Mouse (Mus musculus) liver, embryonic 13.5 days (tissue): Measurements from ENCODE around the gene 4933407L21Rik. TPM values are rescaled to one million over a fixed set of nuclear protein-coding genes. Genes with fewer than 3 reads are reported as not detected.

ENCODE experiments used
- ATAC-seq: fragments of 200-750 bp; cut with Nextera tagmentation; 2 replicates; pipeline ENCODE4 v1.8.0; 2017; ENCODE audit warnings: low read depth, mild to moderate bottlenecking, moderate number of reproducible peaks, moderate library complexity
- DNase-seq: peaks from one replicate; pipeline ENCODE4 v3.0.0; 2022
- H3K27ac ChIP-seq: fragments of 300-500 bp; sonication (generic); 2 replicates; pipeline ENCODE4 v1.5.1; 2015; ENCODE audit warnings: moderate library complexity, mild to moderate bottlenecking, inconsistent platforms
- H3K27me3 ChIP-seq: fragments of 300-500 bp; sonication (generic); 2 replicates; pipeline ENCODE4 v1.6.1; 2015; ENCODE audit warnings: mild to moderate bottlenecking, inconsistent platforms
- H3K36me3 ChIP-seq: fragments of 300-500 bp; sonication (generic); 2 replicates; pipeline ENCODE4 v1.6.1; 2015; ENCODE audit warnings: mild to moderate bottlenecking, inconsistent platforms
- H3K4me1 ChIP-seq: fragments of 300-500 bp; sonication (generic); replicated peaks from 2 replicates; pipeline ENCODE4 v1.6.1; 2015; ENCODE audit warnings: inconsistent platforms
- H3K4me2 ChIP-seq: fragments of 300-500 bp; sonication (generic); 2 replicates; pipeline ENCODE4 v1.6.1; 2015; ENCODE audit warnings: inconsistent platforms, mild to moderate bottlenecking, moderate library complexity
- H3K4me3 ChIP-seq: fragments of 300-500 bp; sonication (generic); replicated peaks from 2 replicates; pipeline ENCODE4 v1.5.1; 2015; ENCODE audit warnings: mild to moderate bottlenecking, inconsistent platforms
- H3K9ac ChIP-seq: fragments of 300-500 bp; sonication (generic); 2 replicates; pipeline ENCODE4 v1.6.1; 2015; ENCODE audit warnings: mild to moderate bottlenecking, inconsistent platforms
- H3K9me3 ChIP-seq: fragments of 300-500 bp; sonication (generic); replicated peaks from 2 replicates; pipeline ENCODE4 v1.6.1; 2016; ENCODE audit warnings: inconsistent platforms
- WGBS: fragments of 180-500 bp; shearing (Covaris S2); methylation state at CpG from one replicate; pipeline ENCODE4 v1.1.7; 2015; ENCODE audit not compliant: insufficient replicate concordance; 5-methylcytosine and 5-hydroxymethylcytosine counted together
- polyA plus RNA-seq: library from polyadenylated mRNA; unstranded; fragments of >200 nt; fragmentation: Nextera tagmentation; extraction: Ambion mirVana; gene quantifications from 2 replicates; pipeline ENCODE4 v1.2.1, GENCODE M21; 2015

The 4933407L21Rik gene
- polyA plus RNA-seq, 1 experiment from 2014 or later: not detected

- DNase-seq: no peak
- no peak overlapping the region for H3K4me2 ChIP-seq
- no peak overlapping the region for H3K9ac ChIP-seq
- no peaks in the 10 kb centered on the region for H3K9me3 ChIP-seq
- H3K4me1 ChIP-seq: peaks cover 15% of the 10 kb centered on the region; the same call in 1 of the 2 replicates
- H3K36me3 ChIP-seq: no peaks in the 10 kb centered on the region
- no peak overlapping the region for H3K4me3 ChIP-seq
- H3K27ac ChIP-seq: no peak overlapping the region
- no peak for ATAC-seq
- 61% methylated on average over 6 of the region's 6 CpGs for WGBS
- no peaks in the 10 kb centered on the region for H3K27me3 ChIP-seq
Observed at GRCm38 (mm10) chr1:85936265-85936664, 8.0 kb downstream of the 4933407L21Rik start.

- 57% methylated on average over 1 of the region's 1 CpGs for WGBS
- H3K9me3 ChIP-seq: no peaks in the 10 kb centered on the region
- ATAC-seq: no peak
Observed at GRCm38 (mm10) chr1:85937323-85937722, 9.0 kb downstream of the 4933407L21Rik start.

GRCm38 (mm10) chr1:85942318-85942717 lies 14.0 kb downstream of the 4933407L21Rik start:
- Histone ChIP-seq H3K4me3 (no peak overlapping the region), H3K4me1 (no peaks in the 10 kb centered on the region), H3K9ac (no peak overlapping the region), H3K27me3 (no peaks in the 10 kb centered on the region), H3K36me3 (no peaks in the 10 kb centered on the region), H3K9me3 (no peaks in the 10 kb centered on the region), H3K27ac (no peak overlapping the region), H3K4me2 (no peak overlapping the region)
- 54% methylated on average over 8 of the region's 8 CpGs for WGBS
- ATAC-seq (no peak), DNase-seq (no peak)

More at GRCm38 (mm10) chr1:85937323-85937722, 9.0 kb downstream of the 4933407L21Rik start:
- Histone ChIP-seq H3K4me1 (peaks cover 14% of the 10 kb centered on the region; the same call in 1 of the 2 replicates), H3K4me2 (no peak overlapping the region), H3K27ac (no peak overlapping the region), H3K4me3 (no peak overlapping the region), H3K36me3 (no peaks in the 10 kb centered on the region), H3K9ac (no peak overlapping the region), H3K27me3 (no peaks in the 10 kb centered on the region)
- no peak for DNase-seq

- whole genome bisulfite sequencing: 47% methylated on average over 2 of the region's 2 CpGs
Observed at GRCm38 (mm10) chr1:85949085-85949684, 20.9 kb downstream of the 4933407L21Rik start.

GRCm38 (mm10) chr1:85955150-85955549 lies 26.9 kb downstream of the 4933407L21Rik start:
- Histone ChIP-seq H3K4me3 (no peak overlapping the region), H3K4me2 (no peak overlapping the region), H3K9ac (no peak overlapping the region), H3K27ac (no peak overlapping the region), H3K36me3 (no peaks in the 10 kb centered on the region), H3K4me1 (peaks cover 23% of the 10 kb centered on the region), H3K9me3 (no peaks in the 10 kb centered on the region), H3K27me3 (no peaks in the 10 kb centered on the region)
- WGBS: 53% methylated on average over 3 of the region's 3 CpGs
- no peak for ATAC-seq
- DNase-seq: no peak

More at GRCm38 (mm10) chr1:85949085-85949684, 20.9 kb downstream of the 4933407L21Rik start:
- Histone ChIP-seq H3K27me3 (no peaks in the 10 kb centered on the region), H3K4me2 (no peak overlapping the region), H3K4me3 (no peak overlapping the region), H3K9me3 (no peaks in the 10 kb centered on the region), H3K9ac (no peak overlapping the region), H3K27ac (no peak overlapping the region), H3K4me1 (no peaks in the 10 kb centered on the region), H3K36me3 (no peaks in the 10 kb centered on the region)
- DNase-seq: no peak
- ATAC-seq: no peak

- Histone ChIP-seq H3K27me3 (no peaks in the 10 kb centered on the region), H3K9me3 (no peaks in the 10 kb centered on the region), H3K9ac (no peak overlapping the region), H3K36me3 (no peaks in the 10 kb centered on the region), H3K27ac (no peak overlapping the region), H3K4me1 (peaks cover 23% of the 10 kb centered on the region), H3K4me3 (no peak overlapping the region), H3K4me2 (no peak overlapping the region)
- WGBS: 11% methylated on average over 5 of the region's 5 CpGs
- ATAC-seq (no peak), DNase-seq (no peak)
Observed at GRCm38 (mm10) chr1:85957290-85957689, 29.0 kb downstream of the 4933407L21Rik start.

GRCm38 (mm10) chr1:85957942-85958619 lies 29.8 kb downstream of the 4933407L21Rik start:
- Histone ChIP-seq H3K27ac (no peak overlapping the region), H3K9ac (no peak overlapping the region), H3K4me1 (peaks cover 23% of the 10 kb centered on the region), H3K27me3 (no peaks in the 10 kb centered on the region), H3K4me2 (no peak overlapping the region), H3K36me3 (no peaks in the 10 kb centered on the region), H3K4me3 (no peak overlapping the region), H3K9me3 (no peaks in the 10 kb centered on the region)
- DNase-seq (no peak), ATAC-seq (no peak)
- WGBS: 45% methylated on average over 9 of the region's 9 CpGs

GRCm38 (mm10) chr1:85959129-85959888 lies 31.0 kb downstream of the 4933407L21Rik start:
- H3K9me3 ChIP-seq: no peaks in the 10 kb centered on the region
- WGBS: 53% methylated on average over 6 of the region's 6 CpGs
- H3K4me1 ChIP-seq: peaks cover 23% of the 10 kb centered on the region
- DNase-seq (no peak), ATAC-seq (peak; percentile 47; the same call in 1 of the 2 replicates)
- peak overlapping the region; percentile 45 for H3K27ac ChIP-seq
- no peak overlapping the region for H3K4me3 ChIP-seq
- H3K4me2 ChIP-seq: no peak overlapping the region
- H3K27me3 ChIP-seq: no peaks in the 10 kb centered on the region
- H3K9ac ChIP-seq: no peak overlapping the region
- no peaks in the 10 kb centered on the region for H3K36me3 ChIP-seq

GRCm38 (mm10) chr1:85959889-85960276 lies 31.6 kb downstream of the 4933407L21Rik start:
- H3K9me3 ChIP-seq: no peaks in the 10 kb centered on the region
- H3K36me3 ChIP-seq: no peaks in the 10 kb centered on the region
- H3K4me1 ChIP-seq: peaks cover 23% of the 10 kb centered on the region
- no peaks in the 10 kb centered on the region for H3K27me3 ChIP-seq
- ATAC-seq (peak; percentile 19; the same call in 1 of the 2 replicates), DNase-seq (no peak)
- no peak overlapping the region for H3K9ac ChIP-seq
- no peak overlapping the region for H3K4me2 ChIP-seq
- peak overlapping the region; percentile 45 for H3K27ac ChIP-seq
- WGBS: 36% methylated on average over 2 of the region's 2 CpGs
- H3K4me3 ChIP-seq: no peak overlapping the region

- Histone ChIP-seq H3K4me3 (no peak within 1 kb of the TSS), H3K9me3 (no peaks in the 10 kb centered on the region), H3K9ac (no peak within 1 kb of the TSS), H3K36me3 (no peaks in the 10 kb centered on the region), H3K27me3 (no peaks in the 10 kb centered on the region), H3K4me1 (peaks cover 23% of the 10 kb centered on the region), H3K27ac (peak within 1 kb of the TSS; percentile 45; the same call in 1 of the 2 replicates), H3K4me2 (no peak within 1 kb of the TSS)
- no peak for DNase-seq
- WGBS: 13% methylated on average over 5 of the region's 5 CpGs
- ATAC-seq: no peak
Observed at GRCm38 (mm10) chr1:85960873-85961272, 32.6 kb downstream of the 4933407L21Rik start, which contains the start of gene Gpr55. Gpr55 (minus strand) TSS chr1:85961007.

GRCm38 (mm10) chr1:85962081-85962480 lies 33.8 kb downstream of the 4933407L21Rik start:
- 15% methylated on average over 3 of the region's 3 CpGs for WGBS
- ATAC-seq: no peak

More at GRCm38 (mm10) chr1:85962081-85962480, 33.8 kb downstream of the 4933407L21Rik start:
- Histone ChIP-seq H3K27me3 (no peaks in the 10 kb centered on the region), H3K4me2 (no peak overlapping the region), H3K36me3 (no peaks in the 10 kb centered on the region), H3K27ac (no peak overlapping the region), H3K4me1 (peaks cover 23% of the 10 kb centered on the region), H3K9me3 (no peaks in the 10 kb centered on the region), H3K4me3 (no peak overlapping the region), H3K9ac (no peak overlapping the region)
- no peak for DNase-seq
